Comparison of ENCODE assay signal across 7 mouse cellular contexts in genomic region chr17:32808921-32809320, GRCm38 (mm10). TPM values are rescaled to one million over a fixed set of nuclear protein-coding genes. Genes with fewer than 3 reads are reported as not detected.
DNase-seq lines count a peak whose midpoint lies in the region; ATAC-seq lines count a peak whose summit lies in the region.

No protein-coding gene starts in this region.

- no peaks in the 10 kb centered on the region for H3K4me1 ChIP-seq in liver, embryonic 11.5 days (replicated peaks; ENCODE audit: control insufficient read depth, insufficient read depth, low read length)
- peaks cover 9% of the 10 kb centered on the region; the same call in 1 of the 2 replicates for H3K4me1 ChIP-seq in forebrain, embryonic 11.5 days (replicated peaks; ENCODE audit: control insufficient read depth, insufficient read depth, low read length)
- no peaks in the 10 kb centered on the region for H3K4me1 ChIP-seq in limb, embryonic 11.5 days (ENCODE audit: control insufficient read depth, insufficient read depth, low read length)

- no peak overlapping the region for H3K9ac ChIP-seq in liver, embryonic 11.5 days (ENCODE audit: low read depth, low read length)
- peak overlapping the region; percentile 77 for H3K9ac ChIP-seq in forebrain, embryonic 11.5 days (ENCODE audit: low read length)
- peak overlapping the region; percentile 27; the same call in 1 of the 2 replicates for H3K9ac ChIP-seq in limb, embryonic 11.5 days (ENCODE audit: low read length)

- WGBS in liver, embryonic 11.5 days = 26% methylated on average over 8 of the region's 8 CpGs
- WGBS in forebrain, embryonic 11.5 days = 7% methylated on average over 8 of the region's 8 CpGs
- WGBS in limb, embryonic 11.5 days = 23% methylated on average over 8 of the region's 8 CpGs

- no peaks in the 10 kb centered on the region for H3K9me3 ChIP-seq in liver, embryonic 11.5 days (ENCODE audit: control insufficient read depth, low read length)
- no peaks in the 10 kb centered on the region for H3K9me3 ChIP-seq in forebrain, embryonic 11.5 days (ENCODE audit: control insufficient read depth, low read length)
- H3K9me3 ChIP-seq in limb, embryonic 11.5 days (ENCODE audit: control insufficient read depth, low read length) = no peaks in the 10 kb centered on the region

- peak overlapping the region; percentile 57 for H3K4me2 ChIP-seq in liver, embryonic 11.5 days
- peak overlapping the region; percentile 77 for H3K4me2 ChIP-seq in forebrain, embryonic 11.5 days (ENCODE audit: low read depth, low read length, severe bottlenecking)
- peak overlapping the region; percentile 76 for H3K4me2 ChIP-seq in limb, embryonic 11.5 days (ENCODE audit: low read depth, severe bottlenecking)

- no peak for ATAC-seq in liver, embryonic 11.5 days (replicated peaks; ENCODE audit: low FRiP score)
- no peak for ATAC-seq in forebrain, embryonic 11.5 days (replicated peaks; ENCODE audit: low FRiP score)
- no peak for ATAC-seq in limb, embryonic 11.5 days (ENCODE audit: insufficient number of reproducible peaks, low FRiP score, low TSS enrichment, low read depth)

- intact Hi-C loops in left cerebral cortex, postnatal 10 days (cut with DNase I) = no loop called here

- DNase-seq in liver, embryonic 11.5 days (ENCODE audit: low spot score) = no peak
- no peak for DNase-seq in liver
- no peak for DNase-seq in forebrain, embryonic 11.5 days (ENCODE audit: low spot score)
- DNase-seq in limb, embryonic 11.5 days (ENCODE audit: low spot score) = no peak
- peak; percentile 26 for DNase-seq in retina, postnatal 1 day
- DNase-seq in thymus, postnatal 36 days = no peak
- DNase-seq in left cerebral cortex, postnatal 10 days (ENCODE audit: extremely low spot score in 1 of 2, low spot score in 2 of 2) = no peak

- H3K4me3 ChIP-seq in liver, embryonic 11.5 days (ENCODE audit: low read depth, low read length) = peak overlapping the region; percentile 47
- H3K4me3 ChIP-seq in forebrain, embryonic 11.5 days (ENCODE audit: low read depth, low read length) = peak overlapping the region; percentile 59
- H3K4me3 ChIP-seq in limb, embryonic 11.5 days (ENCODE audit: low read depth, low read length) = peak overlapping the region; percentile 44

- H3K27me3 ChIP-seq in liver, embryonic 11.5 days (replicated peaks; ENCODE audit: control insufficient read depth, insufficient read depth, low read length) = peaks cover 3% of the 10 kb centered on the region
- no peaks in the 10 kb centered on the region for H3K27me3 ChIP-seq in forebrain, embryonic 11.5 days (ENCODE audit: control insufficient read depth, insufficient read depth, low read length)
- no peaks in the 10 kb centered on the region for H3K27me3 ChIP-seq in limb, embryonic 11.5 days (ENCODE audit: control insufficient read depth, insufficient read depth, low read length)

- H3K27ac ChIP-seq in liver, embryonic 11.5 days (ENCODE audit: low read depth, low read length) = no peak overlapping the region
- peak overlapping the region; percentile 88 for H3K27ac ChIP-seq in forebrain, embryonic 11.5 days (ENCODE audit: low read depth, low read length)
- no peak overlapping the region for H3K27ac ChIP-seq in limb, embryonic 11.5 days (replicated peaks; ENCODE audit: low read depth, low read length)

- H3K36me3 ChIP-seq in liver, embryonic 11.5 days (ENCODE audit: control insufficient read depth, insufficient read depth, low read length) = no peaks in the 10 kb centered on the region
- no peaks in the 10 kb centered on the region for H3K36me3 ChIP-seq in forebrain, embryonic 11.5 days (ENCODE audit: control insufficient read depth, insufficient read depth, low read length)
- H3K36me3 ChIP-seq in limb, embryonic 11.5 days (ENCODE audit: control insufficient read depth, insufficient read depth, low read length) = no peaks in the 10 kb centered on the region

RNA-seq across cellular contexts. Expression of gene Zfp811, which starts 0.8 kb away (rescaled TPM):
- 1.3 and 1.6 TPM in 2 replicates for polyA plus RNA-seq in liver, embryonic 11.5 days (2014; fragmentation: Nextera tagmentation; extraction: Ambion mirVana)
- polyA plus RNA-seq in forebrain, embryonic 11.5 days (2014; fragmentation: Nextera tagmentation; extraction: Ambion mirVana) = 25.0 and 27.4 TPM in 2 replicates
- 3.8 and 5.7 TPM in 2 replicates for polyA plus RNA-seq in limb, embryonic 11.5 days (2014; fragmentation: Nextera tagmentation; extraction: Ambion mirVana)
- total RNA-seq in left cerebral cortex, postnatal 10 days (2021) = 10 to 100 TPM; 11.7 to 12.0 TPM

RNA-seq across cellular contexts. Expression of gene Zfp871, which starts 20.8 kb away (rescaled TPM):
- polyA plus RNA-seq in liver, embryonic 11.5 days (2014; fragmentation: Nextera tagmentation; extraction: Ambion mirVana) = 24.7 and 25.3 TPM in 2 replicates
- polyA plus RNA-seq in forebrain, embryonic 11.5 days (2014; fragmentation: Nextera tagmentation; extraction: Ambion mirVana) = 45.8 and 48.1 TPM in 2 replicates
- 46.2 and 48.2 TPM in 2 replicates for polyA plus RNA-seq in limb, embryonic 11.5 days (2014; fragmentation: Nextera tagmentation; extraction: Ambion mirVana)
- 10 to 100 TPM; 74.0 to 77.1 TPM for total RNA-seq in left cerebral cortex, postnatal 10 days (2021)

RNA-seq across cellular contexts. Expression of gene Zfp799, which starts 21.1 kb away (rescaled TPM):
- 6.0 and 6.7 TPM in 2 replicates for polyA plus RNA-seq in liver, embryonic 11.5 days (2014; fragmentation: Nextera tagmentation; extraction: Ambion mirVana)
- polyA plus RNA-seq in forebrain, embryonic 11.5 days (2014; fragmentation: Nextera tagmentation; extraction: Ambion mirVana) = 17.9 and 20.3 TPM in 2 replicates
- polyA plus RNA-seq in limb, embryonic 11.5 days (2014; fragmentation: Nextera tagmentation; extraction: Ambion mirVana) = 22.2 and 24.1 TPM in 2 replicates
- total RNA-seq in left cerebral cortex, postnatal 10 days (2021) = 10 to 100 TPM; 22.0 to 22.7 TPM
